Mouse (Mus musculus) midbrain, postnatal 0 days (tissue): ENCODE measurements around the gene P2ry2. TPM values are rescaled to one million over a fixed set of nuclear protein-coding genes. Genes with fewer than 3 reads are reported as not detected.

Source experiments
- ATAC-seq: fragments of 200-750 bp; cut with Nextera tagmentation; 2 replicates; pipeline ENCODE4 v1.8.0; 2017; ENCODE audit warnings: moderate number of reproducible peaks, mild to moderate bottlenecking, moderate TSS enrichment, moderate library complexity; ENCODE audit not compliant: low FRiP score
- DNase-seq: peaks from one replicate; pipeline ENCODE4 v3.0.0-alpha.2; 2015; ENCODE audit warnings: low spot score
- H3K27ac ChIP-seq: fragments of 300-500 bp; sonication (generic); 2 replicates; pipeline ENCODE4 v1.5.1; 2014; ENCODE audit warnings: low read depth, mild to moderate bottlenecking, low read length, mixed read lengths
- H3K27me3 ChIP-seq: fragments of 300-500 bp; sonication (generic); 2 replicates; pipeline ENCODE4 v1.6.1; 2014; ENCODE audit warnings: low read length, control low read depth, mixed read lengths; ENCODE audit not compliant: insufficient read depth
- H3K36me3 ChIP-seq: fragments of 300-500 bp; sonication (generic); 2 replicates; pipeline ENCODE4 v1.6.1; 2014; ENCODE audit warnings: low read length, control low read depth, mixed read lengths; ENCODE audit not compliant: insufficient read depth
- H3K4me1 ChIP-seq: fragments of 300-500 bp; sonication (generic); 2 replicates; pipeline ENCODE4 v1.6.1; 2014; ENCODE audit warnings: mild to moderate bottlenecking, control low read depth, antibody characterized with exemption, low read length, mixed read lengths; ENCODE audit not compliant: insufficient read depth
- H3K4me2 ChIP-seq: fragments of 300-500 bp; sonication (generic); 2 replicates; pipeline ENCODE4 v1.6.1; 2014; ENCODE audit warnings: low read depth, mild to moderate bottlenecking, low read length, mixed read lengths; ENCODE audit not compliant: poor library complexity, severe bottlenecking
- H3K4me3 ChIP-seq: fragments of 300-500 bp; sonication (generic); 2 replicates; pipeline ENCODE4 v1.5.1; 2014; ENCODE audit warnings: low read depth, mild to moderate bottlenecking, low read length, moderate library complexity
- H3K9ac ChIP-seq: fragments of 300-500 bp; sonication (generic); replicated peaks from 2 replicates; pipeline ENCODE4 v1.6.1; 2014; ENCODE audit warnings: mild to moderate bottlenecking, low read length, moderate library complexity, mixed read lengths; ENCODE audit not compliant: poor library complexity, severe bottlenecking
- H3K9me3 ChIP-seq: fragments of 300-500 bp; sonication (generic); 2 replicates; pipeline ENCODE4 v1.6.1; 2016; ENCODE audit warnings: low read length, control low read depth
- CTCF ChIP-seq: IDR thresholded peaks from 2 replicates; pipeline ENCODE4 v1.5.1; 2016; ENCODE audit warnings: antibody characterized with exemption, mild to moderate bottlenecking
- whole genome bisulfite sequencing: fragments of 180-500 bp; shearing (Covaris S2); extraction: QIAGEN DNeasy Blood & Tissue Kit; methylation state at CpG from one replicate; pipeline ENCODE4 v1.1.7; 2014; 5-methylcytosine and 5-hydroxymethylcytosine counted together
- polyA plus RNA-seq: library from polyadenylated mRNA; unstranded; fragments of >200 nt; fragmentation: Nextera tagmentation; extraction: Ambion mirVana; gene quantifications from 2 replicates; pipeline ENCODE4 v1.2.1, GENCODE M21; 2015
- total RNA-seq: library from RNA; depleted of rRNA; stranded (reverse); fragments of >200 nt; gene quantifications from 2 replicates; pipeline ENCODE4 v1.2.3, GENCODE M21; 2014

P2ry2 gene
- total and polyA plus RNA-seq, 2 experiments from 2014 or later = 0.16 to 0.44 TPM

DNA sequence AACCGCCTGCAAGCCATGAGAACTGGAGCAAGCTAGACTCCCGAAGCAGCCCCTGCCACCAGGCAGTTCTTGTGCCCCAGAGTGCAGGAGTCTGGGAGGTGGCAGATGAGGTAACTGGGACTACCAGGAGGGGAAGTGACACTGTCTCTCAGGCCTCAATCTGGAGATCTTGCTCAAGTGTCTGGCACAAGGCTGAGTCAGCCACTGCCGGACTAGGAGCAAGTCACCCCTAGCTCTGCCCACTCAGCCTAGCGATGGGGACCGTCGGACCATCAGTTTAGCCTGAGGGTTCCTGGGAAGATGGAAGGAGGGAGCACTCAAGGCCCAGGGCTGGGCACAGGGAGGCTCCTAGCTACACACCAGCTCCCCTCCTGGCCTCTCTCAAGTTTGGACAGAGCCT lies 48.4 kb downstream of the P2ry2 start:
- ATAC-seq (no peak), DNase-seq (no peak)
- H3K36me3 ChIP-seq = no peaks in the 10 kb centered on the region
- no peak overlapping the region for H3K4me2 ChIP-seq
- H3K9me3 ChIP-seq = no peaks in the 10 kb centered on the region
- H3K9ac ChIP-seq = no peak overlapping the region
- WGBS = 91% methylated on average over 6 of the region's 6 CpGs
- no peak for TF ChIP-seq CTCF
- no peak overlapping the region for H3K4me3 ChIP-seq
- H3K27me3 ChIP-seq = no peaks in the 10 kb centered on the region
- no peak overlapping the region for H3K27ac ChIP-seq
- H3K4me1 ChIP-seq = no peaks in the 10 kb centered on the region

DNA sequence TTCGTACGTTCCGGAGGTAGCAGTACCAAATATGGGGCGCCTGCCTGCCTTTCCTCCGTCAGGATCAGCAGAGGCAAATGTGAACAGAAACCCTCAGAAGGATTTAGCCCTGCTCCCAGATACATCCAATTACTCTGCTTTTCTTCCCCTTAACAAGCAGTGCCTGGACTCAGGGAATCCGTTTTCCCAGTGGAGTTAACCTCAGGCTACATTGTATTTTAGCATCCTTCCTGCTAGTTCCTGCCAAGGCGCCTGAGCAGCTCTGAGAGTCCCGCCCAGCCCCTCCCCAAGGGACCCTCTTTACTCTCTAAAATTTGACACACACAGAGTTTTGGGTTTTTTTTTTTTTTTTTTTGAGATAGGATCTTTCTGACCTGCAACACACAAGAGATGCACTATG lies 49.3 kb downstream of the P2ry2 start:
- WGBS = 51% methylated on average over 8 of the region's 8 CpGs
- Histone ChIP-seq H3K36me3 (no peaks in the 10 kb centered on the region), H3K9ac (no peak overlapping the region), H3K4me1 (no peaks in the 10 kb centered on the region), H3K27me3 (no peaks in the 10 kb centered on the region), H3K4me2 (no peak overlapping the region), H3K4me3 (no peak overlapping the region), H3K27ac (peak overlapping the region; percentile 55; the same call in 1 of the 2 replicates), H3K9me3 (no peaks in the 10 kb centered on the region)
- DNase-seq (no peak), ATAC-seq (no peak)
- no peak for TF ChIP-seq CTCF

DNA sequence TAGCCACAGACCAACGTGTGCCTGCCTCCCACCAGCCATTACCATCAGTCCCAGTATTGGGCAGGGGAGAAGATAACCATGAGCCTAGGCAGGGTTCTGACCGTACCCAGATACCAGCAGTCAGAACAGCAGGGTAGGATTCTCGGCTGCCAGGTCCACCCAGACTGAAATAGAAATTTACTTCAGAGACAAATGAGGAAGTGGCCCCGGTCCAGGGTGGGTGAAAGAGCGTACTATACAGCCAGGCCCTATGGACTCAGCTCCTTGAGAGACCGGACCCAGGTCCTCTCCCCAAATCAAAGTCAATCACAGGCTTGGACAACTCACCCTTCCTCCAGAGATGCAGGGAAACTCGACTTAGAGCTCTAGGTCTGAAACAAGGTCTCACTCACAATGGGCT lies 51.5 kb downstream of the P2ry2 start:
- no peak overlapping the region for H3K4me2 ChIP-seq
- H3K9me3 ChIP-seq = no peaks in the 10 kb centered on the region
- TF ChIP-seq CTCF = no peak
- H3K4me1 ChIP-seq = no peaks in the 10 kb centered on the region
- ATAC-seq (no peak), DNase-seq (no peak)
- no peak overlapping the region for H3K27ac ChIP-seq
- no peak overlapping the region for H3K9ac ChIP-seq
- H3K36me3 ChIP-seq = no peaks in the 10 kb centered on the region
- H3K27me3 ChIP-seq = no peaks in the 10 kb centered on the region
- WGBS = 76% methylated on average over 7 of the region's 7 CpGs
- no peak overlapping the region for H3K4me3 ChIP-seq

DNA sequence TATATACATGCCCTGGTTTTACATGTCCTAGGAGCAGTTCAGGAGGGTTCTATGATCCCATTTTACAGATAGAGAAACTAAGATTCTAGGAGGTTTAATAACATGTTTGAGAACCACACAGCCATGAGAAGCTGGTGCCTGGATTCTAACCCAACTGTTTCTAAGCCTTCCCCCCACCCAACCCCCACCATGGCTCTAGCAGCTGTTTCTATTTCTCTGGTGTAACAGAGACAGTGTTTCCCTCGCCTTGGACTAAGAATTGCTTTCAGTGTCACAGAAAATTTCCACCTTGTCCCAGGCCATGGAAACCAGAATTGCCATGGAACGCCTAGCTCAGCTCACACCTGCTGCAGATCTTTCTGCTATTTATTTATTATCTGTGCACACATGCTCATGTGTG lies 52.2 kb downstream of the P2ry2 start:
- 79% methylated on average over 2 of the region's 2 CpGs for WGBS
- TF ChIP-seq CTCF = no peak
- H3K9ac ChIP-seq = no peak overlapping the region
- no peaks in the 10 kb centered on the region for H3K27me3 ChIP-seq
- DNase-seq = no peak
- no peak overlapping the region for H3K4me3 ChIP-seq
- no peak overlapping the region for H3K27ac ChIP-seq
- no peak overlapping the region for H3K4me2 ChIP-seq
- H3K9me3 ChIP-seq = no peaks in the 10 kb centered on the region
- no peaks in the 10 kb centered on the region for H3K4me1 ChIP-seq
- no peak for ATAC-seq
- no peaks in the 10 kb centered on the region for H3K36me3 ChIP-seq

DNA sequence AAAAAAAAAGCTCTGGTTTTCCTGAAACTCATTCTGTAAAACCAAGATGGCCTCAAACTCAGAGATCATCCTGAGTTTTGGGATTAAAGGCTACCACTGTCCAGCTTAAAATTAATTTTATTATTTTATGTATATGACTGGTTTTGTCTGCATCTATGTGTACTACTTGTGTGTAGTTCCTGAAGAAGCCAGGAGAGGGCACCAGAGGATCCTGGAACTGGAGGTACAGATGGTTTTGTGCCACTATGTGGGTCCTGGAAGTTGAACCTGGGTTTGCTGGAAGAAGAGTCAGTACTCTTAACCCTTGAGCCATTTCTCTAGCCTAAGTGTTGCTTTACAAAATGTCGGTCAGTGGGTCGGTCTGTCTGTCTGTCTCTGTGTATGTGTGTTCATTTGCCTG lies 54.2 kb downstream of the P2ry2 start:
- Histone ChIP-seq H3K9ac (no peak overlapping the region), H3K4me2 (no peak overlapping the region), H3K36me3 (no peaks in the 10 kb centered on the region), H3K27me3 (no peaks in the 10 kb centered on the region), H3K4me1 (no peaks in the 10 kb centered on the region), H3K27ac (no peak overlapping the region), H3K9me3 (no peaks in the 10 kb centered on the region), H3K4me3 (no peak overlapping the region)
- 95% methylated on average over 2 of the region's 2 CpGs for WGBS
- peak; percentile 47 for TF ChIP-seq CTCF
- ATAC-seq (no peak), DNase-seq (no peak)

DNA sequence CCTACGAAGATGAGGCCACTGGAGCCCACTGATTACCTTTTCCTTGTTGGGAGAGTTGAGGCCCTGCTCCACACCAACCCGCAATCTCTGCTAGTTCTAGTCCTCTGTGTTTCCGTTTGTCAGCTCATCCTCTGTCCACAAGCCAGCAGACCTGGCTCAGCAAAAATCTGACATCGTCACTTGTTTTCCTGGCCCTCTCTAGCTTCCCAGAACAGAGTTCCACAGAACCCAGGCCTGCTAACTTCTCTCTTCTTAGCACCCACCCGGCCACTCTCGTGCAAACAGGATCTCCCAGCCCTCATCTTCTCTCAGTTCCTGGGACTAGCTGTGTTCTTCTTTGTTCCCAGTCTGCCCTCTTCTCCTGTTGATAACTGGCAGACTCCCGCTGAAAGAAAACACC lies 60.0 kb downstream of the P2ry2 start:
- 88% methylated on average over 7 of the region's 7 CpGs for WGBS
- no peak for DNase-seq
- no peaks in the 10 kb centered on the region for H3K36me3 ChIP-seq
- no peak overlapping the region for H3K27ac ChIP-seq
- no peaks in the 10 kb centered on the region for H3K4me1 ChIP-seq
- H3K4me2 ChIP-seq = no peak overlapping the region
- no peak overlapping the region for H3K4me3 ChIP-seq
- ATAC-seq = no peak
- no peaks in the 10 kb centered on the region for H3K9me3 ChIP-seq
- no peaks in the 10 kb centered on the region for H3K27me3 ChIP-seq
- TF ChIP-seq CTCF = no peak
- H3K9ac ChIP-seq = no peak overlapping the region
